Mouse (Mus musculus): ENCODE measurements around the gene Ctss.

- no peak for TF ChIP-seq POLR2A (IDR thresholded peaks at IDR 0.05; ENCODE audit: low read depth, low read length)
- no peak for TF ChIP-seq CTCF (conservative IDR thresholded peaks at IDR 0.05; ENCODE audit: insufficient read depth, insufficient read length, low read depth, low read length)
Observed at GRCm38 (mm10) chr3:95526111-95526510, 475 bp upstream of the Ctss start.
